Mouse (Mus musculus): ENCODE measurements around the gene Elfn2. TPM values are rescaled to one million over a fixed set of nuclear protein-coding genes. Genes with fewer than 3 reads are reported as not detected.

Elfn2 gene
- polyA plus RNA-seq (2014; fragmentation: Illumina TruSeq; extraction: RNeasy Lipid Tissue Mini Kit (QIAGEN cat#74804); ENCODE audit: low read depth, low replicate concordance) = not detected

DNA sequence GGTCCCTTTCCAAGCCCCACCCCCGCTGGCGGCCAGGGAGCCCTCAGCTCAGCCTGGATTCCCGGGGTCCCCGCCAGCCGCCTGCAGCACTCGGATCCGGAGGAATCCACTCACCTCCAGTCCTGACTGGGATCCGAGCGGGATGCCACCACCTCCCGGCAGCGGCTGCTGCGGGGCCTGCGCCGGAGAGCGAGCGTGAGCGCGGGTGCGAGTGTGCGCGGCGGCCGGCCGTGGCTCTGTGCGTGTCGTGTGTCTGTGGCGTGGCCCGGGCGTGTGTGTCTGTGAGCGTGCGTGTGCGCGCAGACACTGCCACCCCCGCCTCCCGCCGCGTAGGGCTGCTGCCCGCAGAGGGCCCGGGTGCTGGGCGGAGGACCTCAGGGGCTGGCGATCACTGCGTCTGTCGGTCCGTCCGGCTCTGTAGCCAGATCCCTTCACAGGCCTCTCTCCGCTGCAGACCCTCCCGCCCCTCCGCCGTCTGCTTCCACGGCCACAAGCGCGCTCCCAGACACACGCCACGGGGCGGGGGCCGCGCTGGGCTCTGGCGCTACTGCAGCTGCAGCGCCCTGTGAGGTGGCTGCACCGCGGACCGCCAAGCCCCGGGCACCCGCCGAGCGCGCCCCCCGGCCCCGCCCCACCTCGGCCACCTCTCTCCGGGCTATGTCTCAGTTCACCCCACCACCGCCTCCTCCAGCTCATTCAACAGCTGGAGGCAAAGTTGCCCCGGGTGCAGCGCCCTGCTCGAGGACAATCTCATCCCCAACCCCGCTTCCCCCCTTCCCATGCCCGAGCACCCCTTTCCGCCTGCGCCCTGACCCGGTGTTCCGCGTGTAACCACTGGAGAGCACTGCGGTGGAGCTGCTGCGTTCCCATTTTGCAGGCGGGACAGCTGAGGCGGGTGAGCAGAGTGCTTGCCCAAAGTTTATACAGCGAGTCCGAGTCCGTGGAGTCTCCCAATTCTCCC lies at the start of gene Elfn2:
Elfn2 (minus strand) TSS at position 482 of the 961 bp plus-strand sequence.

Other genes with a start within 250 kb of the Elfn2 start
- gene Il2rb, start 223.5 kb downstream of the Elfn2 start, polyA plus RNA-seq (2014; fragmentation: Illumina TruSeq; extraction: RNeasy Lipid Tissue Mini Kit (QIAGEN cat#74804); ENCODE audit: low read depth, low replicate concordance) = 0.08 TPM
- 1.4 TPM for gene C1qtnf6, start 187.4 kb downstream of the Elfn2 start, polyA plus RNA-seq (2014; fragmentation: Illumina TruSeq; extraction: RNeasy Lipid Tissue Mini Kit (QIAGEN cat#74804); ENCODE audit: low read depth, low replicate concordance)
- gene Sstr3, start 174.1 kb downstream of the Elfn2 start, polyA plus RNA-seq (2014; fragmentation: Illumina TruSeq; extraction: RNeasy Lipid Tissue Mini Kit (QIAGEN cat#74804); ENCODE audit: low read depth, low replicate concordance) = not detected
- gene Rac2, start 146.0 kb downstream of the Elfn2 start, polyA plus RNA-seq (2014; fragmentation: Illumina TruSeq; extraction: RNeasy Lipid Tissue Mini Kit (QIAGEN cat#74804); ENCODE audit: low read depth, low replicate concordance) = 0.28 TPM
- 0.97 TPM for gene Cyth4, start 121.7 kb downstream of the Elfn2 start, polyA plus RNA-seq (2014; fragmentation: Illumina TruSeq; extraction: RNeasy Lipid Tissue Mini Kit (QIAGEN cat#74804); ENCODE audit: low read depth, low replicate concordance)
- gene Mfng, start 54.7 kb upstream of the Elfn2 start, polyA plus RNA-seq (2014; fragmentation: Illumina TruSeq; extraction: RNeasy Lipid Tissue Mini Kit (QIAGEN cat#74804); ENCODE audit: low read depth, low replicate concordance) = not detected
- gene Card10, start 84.3 kb upstream of the Elfn2 start, polyA plus RNA-seq (2014; fragmentation: Illumina TruSeq; extraction: RNeasy Lipid Tissue Mini Kit (QIAGEN cat#74804); ENCODE audit: low read depth, low replicate concordance) = 1.2 TPM
- gene Cdc42ep1, start 123.9 kb upstream of the Elfn2 start, polyA plus RNA-seq (2014; fragmentation: Illumina TruSeq; extraction: RNeasy Lipid Tissue Mini Kit (QIAGEN cat#74804); ENCODE audit: low read depth, low replicate concordance) = 0.16 TPM
- not detected for gene Lgals2, start 136.8 kb upstream of the Elfn2 start, polyA plus RNA-seq (2014; fragmentation: Illumina TruSeq; extraction: RNeasy Lipid Tissue Mini Kit (QIAGEN cat#74804); ENCODE audit: low read depth, low replicate concordance)
- 0.20 TPM for gene Gga1, start 158.4 kb upstream of the Elfn2 start, polyA plus RNA-seq (2014; fragmentation: Illumina TruSeq; extraction: RNeasy Lipid Tissue Mini Kit (QIAGEN cat#74804); ENCODE audit: low read depth, low replicate concordance)
- gene Gm49510, start 180.9 kb upstream of the Elfn2 start, polyA plus RNA-seq (2014; fragmentation: Illumina TruSeq; extraction: RNeasy Lipid Tissue Mini Kit (QIAGEN cat#74804); ENCODE audit: low read depth, low replicate concordance) = not detected
- gene Sh3bp1, start 181.0 kb upstream of the Elfn2 start, polyA plus RNA-seq (2014; fragmentation: Illumina TruSeq; extraction: RNeasy Lipid Tissue Mini Kit (QIAGEN cat#74804); ENCODE audit: low read depth, low replicate concordance) = 0.93 TPM
- not detected for gene Pdxp, start 195.1 kb upstream of the Elfn2 start, polyA plus RNA-seq (2014; fragmentation: Illumina TruSeq; extraction: RNeasy Lipid Tissue Mini Kit (QIAGEN cat#74804); ENCODE audit: low read depth, low replicate concordance)
- gene Lgals1, start 208.0 kb upstream of the Elfn2 start, polyA plus RNA-seq (2014; fragmentation: Illumina TruSeq; extraction: RNeasy Lipid Tissue Mini Kit (QIAGEN cat#74804); ENCODE audit: low read depth, low replicate concordance) = 1.1 TPM
- gene Nol12, start 216.2 kb upstream of the Elfn2 start, polyA plus RNA-seq (2014; fragmentation: Illumina TruSeq; extraction: RNeasy Lipid Tissue Mini Kit (QIAGEN cat#74804); ENCODE audit: low read depth, low replicate concordance) = 2.5 TPM
- gene Triobp, start 229.0 kb upstream of the Elfn2 start, polyA plus RNA-seq (2014; fragmentation: Illumina TruSeq; extraction: RNeasy Lipid Tissue Mini Kit (QIAGEN cat#74804); ENCODE audit: low read depth, low replicate concordance) = 1.7 TPM

Measured in kidney, adult 10 weeks (tissue).